Mouse (Mus musculus) ES-Bruce4 (cell line): ENCODE results near the gene Sstr1. TPM values are rescaled to one million over a fixed set of nuclear protein-coding genes. Genes with fewer than 3 reads are reported as not detected.

Source experiments
- H3K27ac ChIP-seq: 2 replicates; pipeline ENCODE4 v1.5.1; 2012; ENCODE audit warnings: low read length, inconsistent platforms; ENCODE audit not compliant: insufficient read depth
- H3K27me3 ChIP-seq: 2 replicates; pipeline ENCODE4 v1.6.1; 2012; ENCODE audit warnings: mild to moderate bottlenecking, low read length, inconsistent platforms; ENCODE audit not compliant: control insufficient read depth, poor library complexity, insufficient read depth, severe bottlenecking
- H3K36me3 ChIP-seq: 2 replicates; pipeline ENCODE4 v1.6.1; 2012; ENCODE audit warnings: inconsistent platforms, mild to moderate bottlenecking, low read length, moderate library complexity; ENCODE audit not compliant: control insufficient read depth, poor library complexity, insufficient read depth, severe bottlenecking
- H3K4me1 ChIP-seq: one replicate; pipeline ENCODE4 v1.8.1; 2011; ENCODE audit warnings: low read length; ENCODE audit not compliant: control insufficient read depth, insufficient read depth
- H3K4me3 ChIP-seq: 2 replicates; pipeline ENCODE4 v1.5.1; 2011; ENCODE audit warnings: low read depth, mild to moderate bottlenecking, low read length
- H3K9ac ChIP-seq: 2 replicates; pipeline ENCODE4 v1.6.1; 2012; ENCODE audit warnings: low read depth, mild to moderate bottlenecking, inconsistent platforms; ENCODE audit not compliant: poor library complexity, severe bottlenecking
- H3K9me3 ChIP-seq: replicated peaks from 2 replicates; pipeline ENCODE4 v1.6.1; 2012; ENCODE audit warnings: mild to moderate bottlenecking, low read length, inconsistent platforms; ENCODE audit not compliant: control insufficient read depth, poor library complexity, insufficient read depth, severe bottlenecking
- CTCF ChIP-seq: IDR thresholded peaks from one replicate; pipeline ENCODE4 v1.8.1; 2011; ENCODE audit warnings: low read depth, low read length
- EP300 ChIP-seq: IDR thresholded peaks from 2 replicates; pipeline ENCODE4 v1.6.1; 2011; ENCODE audit warnings: low read depth, low read length; ENCODE audit not compliant: insufficient read depth
- POLR2A ChIP-seq: IDR thresholded peaks from one replicate; pipeline ENCODE4 v1.8.1; 2011; ENCODE audit warnings: low read length; ENCODE audit not compliant: insufficient read depth
- polyA plus RNA-seq: library from polyadenylated mRNA; stranded (reverse); fragments of >200 nt; gene quantifications from 2 replicates; pipeline ENCODE4 v1.2.4, GENCODE M21; 2011; ENCODE audit warnings: low read depth; ENCODE audit not compliant: missing spikeins, insufficient read depth, insufficient read length

The Sstr1 gene
- polyA plus RNA-seq, 1 experiment = not detected

GRCm38 (mm10) chr12:58232489-58232888 lies 20.9 kb downstream of the Sstr1 start:
- Histone ChIP-seq H3K27me3 (no peaks in the 10 kb centered on the region), H3K9me3 (no peaks in the 10 kb centered on the region), H3K4me3 (no peak overlapping the region), H3K4me1 (no peaks in the 10 kb centered on the region), H3K27ac (no peak overlapping the region), H3K36me3 (no peaks in the 10 kb centered on the region), H3K9ac (no peak overlapping the region)
- TF ChIP-seq CTCF = no peak
- TF ChIP-seq POLR2A = no peak
- TF ChIP-seq EP300 = no peak

GRCm38 (mm10) chr12:58251901-58252300 lies 40.3 kb downstream of the Sstr1 start:
- H3K4me1 ChIP-seq = no peaks in the 10 kb centered on the region
- no peak overlapping the region for H3K4me3 ChIP-seq
- H3K27ac ChIP-seq = no peak overlapping the region
- no peaks in the 10 kb centered on the region for H3K27me3 ChIP-seq
- TF ChIP-seq CTCF = no peak
- no peak for TF ChIP-seq POLR2A
- TF ChIP-seq EP300 = no peak
- no peak overlapping the region for H3K9ac ChIP-seq
- H3K9me3 ChIP-seq = no peaks in the 10 kb centered on the region
- no peaks in the 10 kb centered on the region for H3K36me3 ChIP-seq

Other genes starting within 250 kb of the Sstr1 start
- gene Clec14a, start 57.5 kb downstream of the Sstr1 start, polyA plus RNA-seq = not detected in 2 replicates